Mouse (Mus musculus): ENCODE results near the gene Gabarapl1. TPM values are rescaled to one million over a fixed set of nuclear protein-coding genes. Genes with fewer than 3 reads are reported as not detected.
A peak's percentile ranks its signal among the peaks of the same experiment; 100 is the strongest.

Gene Gabarapl1
- polyA plus RNA-seq, 1 experiment from 2014 or later: 44.3 TPM

DNA sequence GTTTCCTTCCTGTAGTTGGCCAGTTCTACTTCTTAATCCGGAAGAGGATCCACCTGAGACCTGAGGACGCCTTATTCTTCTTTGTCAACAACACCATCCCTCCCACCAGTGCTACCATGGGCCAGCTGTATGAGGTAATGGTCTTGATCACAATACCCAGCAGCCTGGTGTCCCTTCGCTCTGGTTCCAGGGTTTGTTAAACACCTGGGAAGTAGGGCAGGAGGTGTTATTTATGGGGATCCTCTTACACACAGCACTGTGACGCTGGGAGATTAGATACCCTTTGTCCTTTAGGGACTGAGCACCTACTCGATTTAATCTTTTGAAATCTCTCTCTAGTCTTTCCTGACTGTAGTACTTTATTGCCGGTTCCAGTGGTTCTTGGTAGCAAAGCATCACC, 5.6 kb downstream of the Gabarapl1 start:
- Histone ChIP-seq H3K9ac (no peak overlapping the region), H3K36me3 (peaks cover 47% of the 10 kb centered on the region), H3K4me3 (no peak overlapping the region), H3K9me3 (replicated peaks) (no peaks in the 10 kb centered on the region), H3K4me1 (replicated peaks) (peaks cover 17% of the 10 kb centered on the region), H3K4me2 (no peak overlapping the region), H3K27ac (ENCODE audit: poor library complexity, severe bottlenecking) (no peak overlapping the region), H3K27me3 (replicated peaks) (no peaks in the 10 kb centered on the region)
- WGBS: 85% methylated on average over 6 of the region's 6 CpGs
- ATAC-seq (ENCODE audit: insufficient number of reproducible peaks, low FRiP score): no peak

DNA sequence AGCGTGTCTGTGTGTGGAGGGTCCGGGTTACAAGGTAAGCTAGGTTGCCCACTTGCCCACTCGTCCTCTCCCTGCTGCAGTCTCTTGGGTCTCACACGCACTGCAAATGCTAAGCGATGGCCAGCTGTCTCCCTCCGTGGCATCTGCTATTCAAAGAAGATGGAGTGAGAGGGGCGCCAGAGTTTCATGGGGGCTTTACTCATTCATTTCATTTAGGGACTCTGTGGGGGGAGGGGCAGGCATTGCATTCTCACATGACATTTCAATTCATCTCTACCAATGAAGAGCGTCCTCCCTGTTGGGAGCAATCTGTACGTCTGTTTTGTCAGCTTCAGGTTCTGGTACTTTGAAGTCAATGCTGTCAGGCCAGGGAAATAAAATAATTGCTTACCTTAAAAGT, 9.0 kb downstream of the Gabarapl1 start:
- ATAC-seq (ENCODE audit: insufficient number of reproducible peaks, low FRiP score): no peak
- H3K36me3 ChIP-seq: peaks cover 47% of the 10 kb centered on the region
- H3K27me3 ChIP-seq (replicated peaks): no peaks in the 10 kb centered on the region
- no peak overlapping the region for H3K4me3 ChIP-seq
- no peaks in the 10 kb centered on the region; the same call in 1 of the 2 replicates for H3K4me1 ChIP-seq (replicated peaks)
- WGBS: 83% methylated on average over 9 of the region's 9 CpGs
- no peak overlapping the region for H3K27ac ChIP-seq (ENCODE audit: poor library complexity, severe bottlenecking)
- no peak overlapping the region for H3K4me2 ChIP-seq
- no peak overlapping the region for H3K9ac ChIP-seq
- no peaks in the 10 kb centered on the region for H3K9me3 ChIP-seq (replicated peaks)

DNA sequence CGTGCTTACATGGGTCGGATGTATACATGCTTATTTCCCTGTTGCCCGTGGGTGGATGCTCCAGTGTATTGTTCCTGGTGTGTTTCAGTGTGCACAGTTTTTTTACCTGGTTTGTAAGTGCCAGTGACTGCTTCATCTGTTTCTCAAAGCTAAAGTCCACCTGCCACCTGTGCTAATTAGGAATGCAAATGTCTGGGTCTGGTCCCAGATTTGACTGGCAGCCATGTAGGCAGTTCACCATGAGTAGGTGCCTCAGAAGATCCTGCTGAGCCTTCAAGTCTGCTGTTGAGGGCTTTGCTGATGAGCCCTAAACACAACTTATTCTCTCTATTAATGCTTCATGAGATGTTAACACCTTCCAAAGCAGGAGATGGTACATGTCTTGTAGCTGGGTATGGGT, 9.6 kb downstream of the Gabarapl1 start:
- Histone ChIP-seq H3K27ac (ENCODE audit: poor library complexity, severe bottlenecking) (no peak overlapping the region), H3K36me3 (peaks cover 44% of the 10 kb centered on the region), H3K9ac (no peak overlapping the region), H3K27me3 (replicated peaks) (no peaks in the 10 kb centered on the region), H3K4me2 (no peak overlapping the region), H3K4me1 (replicated peaks) (no peaks in the 10 kb centered on the region; the same call in 1 of the 2 replicates), H3K9me3 (replicated peaks) (no peaks in the 10 kb centered on the region), H3K4me3 (no peak overlapping the region)
- no peak for ATAC-seq (ENCODE audit: insufficient number of reproducible peaks, low FRiP score)
- 94% methylated on average over 3 of the region's 3 CpGs for WGBS

DNA sequence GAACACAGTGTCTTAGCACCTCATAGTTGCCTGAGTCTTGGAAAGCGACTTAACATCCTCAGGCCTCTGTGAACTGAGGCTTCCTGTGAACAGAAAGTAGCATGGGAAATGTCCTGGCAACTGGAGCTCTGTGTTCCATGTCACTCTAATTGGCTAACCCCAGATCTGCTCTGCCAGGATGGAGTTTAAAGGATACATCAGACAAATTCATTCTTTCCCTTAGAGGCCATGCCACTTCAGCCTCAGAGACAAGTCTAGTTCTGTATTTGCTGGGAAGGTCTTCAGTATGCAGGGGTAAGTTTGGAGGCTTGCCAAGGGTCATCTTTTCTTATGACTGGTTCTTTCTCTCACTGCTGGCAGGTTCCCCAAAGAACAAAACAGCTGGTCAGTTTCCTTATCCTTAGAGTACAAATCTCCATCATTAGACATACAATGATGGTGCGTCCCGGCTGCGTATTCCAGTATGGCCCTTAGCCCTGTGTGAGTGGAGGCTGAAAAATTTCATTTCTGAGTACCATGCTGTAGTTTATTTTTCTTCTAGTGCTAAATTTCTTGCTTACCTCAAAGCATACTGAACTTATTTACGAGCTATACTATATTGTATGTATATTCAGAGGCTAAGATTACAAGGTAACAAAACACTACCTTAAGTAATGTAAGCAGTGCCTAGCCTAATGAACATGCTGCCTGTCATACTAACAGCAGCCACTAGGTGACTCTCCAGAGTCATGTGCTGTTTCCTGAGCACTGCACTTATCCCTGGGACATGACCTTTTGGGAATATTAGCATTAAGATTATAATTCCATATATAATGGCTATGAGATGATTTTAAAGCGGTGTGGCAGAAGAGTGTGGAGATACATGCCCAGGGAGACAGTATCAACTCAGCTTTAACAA, 11.0 kb downstream of the Gabarapl1 start:
- no peak overlapping the region for H3K4me3 ChIP-seq
- no peak overlapping the region for H3K9ac ChIP-seq
- H3K4me1 ChIP-seq (replicated peaks): no peaks in the 10 kb centered on the region; the same call in 1 of the 2 replicates
- ATAC-seq (ENCODE audit: insufficient number of reproducible peaks, low FRiP score): peak; percentile 60; the same call in 1 of the 2 replicates
- no peak overlapping the region for H3K4me2 ChIP-seq
- no peaks in the 10 kb centered on the region for H3K9me3 ChIP-seq (replicated peaks)
- H3K36me3 ChIP-seq: peaks cover 33% of the 10 kb centered on the region
- no peak overlapping the region for H3K27ac ChIP-seq (ENCODE audit: poor library complexity, severe bottlenecking)
- no peaks in the 10 kb centered on the region for H3K27me3 ChIP-seq (replicated peaks)
- WGBS: 58% methylated on average over 6 of the region's 6 CpGs

DNA sequence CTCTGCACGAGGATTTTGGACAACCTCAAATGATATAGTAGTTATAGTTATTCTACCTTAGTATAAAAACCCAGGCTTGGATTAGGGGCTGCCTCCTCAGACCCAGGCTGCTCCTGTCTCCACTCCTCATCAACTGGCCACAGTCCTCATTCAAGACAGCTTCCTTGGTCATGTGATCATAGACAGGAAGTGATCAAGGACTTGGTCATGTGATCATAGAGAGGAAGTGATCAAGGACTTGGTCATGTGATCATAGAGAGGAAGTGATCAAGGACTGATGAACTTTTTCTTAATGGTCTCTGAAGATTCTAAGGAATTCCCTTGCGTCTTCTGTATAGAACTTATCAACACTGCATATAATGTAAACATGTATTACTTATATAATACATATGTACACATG, 14.3 kb downstream of the Gabarapl1 start:
- Histone ChIP-seq H3K9me3 (replicated peaks) (no peaks in the 10 kb centered on the region), H3K9ac (no peak overlapping the region), H3K27me3 (replicated peaks) (no peaks in the 10 kb centered on the region), H3K4me3 (no peak overlapping the region), H3K4me2 (no peak overlapping the region), H3K4me1 (replicated peaks) (no peaks in the 10 kb centered on the region; the same call in 1 of the 2 replicates), H3K36me3 (0 out of 2 replicates have a peak, but pooled peaks cover 4% of the 10 kb centered on the region), H3K27ac (ENCODE audit: poor library complexity, severe bottlenecking) (no peak overlapping the region)
- no peak for ATAC-seq (ENCODE audit: insufficient number of reproducible peaks, low FRiP score)
- 79% methylated on average over 2 of the region's 2 CpGs for WGBS

DNA sequence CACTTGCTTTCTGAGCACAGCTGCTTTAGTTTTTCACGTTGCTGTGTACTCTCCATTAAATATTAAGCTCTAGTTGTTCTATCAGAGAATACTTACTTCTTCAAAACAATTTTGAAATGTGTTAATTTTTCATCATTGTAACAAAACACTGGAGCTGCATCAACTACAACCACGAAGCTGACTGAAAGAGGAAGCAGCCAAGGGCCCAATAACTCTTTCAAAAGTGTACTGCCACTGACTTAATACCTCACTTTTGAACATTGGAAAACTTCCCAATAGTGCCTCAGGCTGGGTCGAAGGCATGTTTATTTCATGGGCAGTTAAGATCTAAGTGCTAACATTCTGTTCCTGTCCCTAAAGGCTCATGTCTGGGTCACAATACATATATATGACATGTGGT, 15.0 kb downstream of the Gabarapl1 start:
- H3K36me3 ChIP-seq: no peaks in the 10 kb centered on the region
- H3K4me1 ChIP-seq (replicated peaks): no peaks in the 10 kb centered on the region
- H3K27me3 ChIP-seq (replicated peaks): no peaks in the 10 kb centered on the region
- no peak for ATAC-seq (ENCODE audit: insufficient number of reproducible peaks, low FRiP score)
- no peak overlapping the region for H3K27ac ChIP-seq (ENCODE audit: poor library complexity, severe bottlenecking)
- no peak overlapping the region for H3K4me2 ChIP-seq
- no peak overlapping the region for H3K4me3 ChIP-seq
- 71% methylated on average over 3 of the region's 3 CpGs for WGBS
- H3K9ac ChIP-seq: no peak overlapping the region
- no peaks in the 10 kb centered on the region for H3K9me3 ChIP-seq (replicated peaks)

DNA sequence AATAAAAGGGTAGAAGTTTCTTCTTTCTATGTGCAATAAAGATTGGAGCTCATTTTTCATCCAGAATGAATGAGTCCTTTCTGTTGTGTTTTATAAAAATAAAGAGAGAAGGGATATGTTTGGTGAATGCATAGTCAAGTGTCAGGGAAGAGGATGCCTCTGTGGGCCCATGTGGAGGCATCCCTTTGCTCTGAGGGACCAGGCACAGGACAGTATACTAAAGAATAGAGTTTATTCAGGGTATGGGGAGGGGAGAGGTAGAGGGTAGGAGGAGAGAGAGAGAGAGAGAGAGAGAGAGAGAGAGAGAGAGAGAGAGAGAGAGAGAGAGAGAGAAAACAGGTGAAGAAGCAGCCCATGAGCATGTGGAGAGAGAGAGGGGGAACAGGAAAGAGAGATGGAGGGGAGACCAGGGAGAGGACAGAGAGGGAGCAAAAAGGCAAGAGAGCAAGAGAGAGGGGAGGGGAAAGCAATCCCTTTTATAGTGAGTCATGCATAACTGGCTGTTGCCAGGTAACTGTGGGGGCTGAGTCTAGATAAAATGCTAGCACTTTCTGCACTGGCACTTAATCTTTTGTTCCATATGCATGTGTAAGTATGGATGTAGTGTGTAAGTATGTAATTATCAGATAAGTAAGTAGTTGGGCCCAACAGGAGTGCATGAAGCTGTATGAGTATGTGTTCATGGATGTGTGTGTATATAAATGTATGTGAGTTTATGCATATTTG, 24.5 kb downstream of the Gabarapl1 start:
- Histone ChIP-seq H3K27me3 (replicated peaks) (0 out of 2 replicates have a peak, but pooled peaks cover 3% of the 10 kb centered on the region), H3K9ac (no peak overlapping the region), H3K4me3 (no peak overlapping the region), H3K4me2 (no peak overlapping the region), H3K4me1 (replicated peaks) (no peaks in the 10 kb centered on the region), H3K9me3 (replicated peaks) (no peaks in the 10 kb centered on the region), H3K27ac (ENCODE audit: poor library complexity, severe bottlenecking) (no peak overlapping the region), H3K36me3 (no peaks in the 10 kb centered on the region)
- no peak for ATAC-seq (ENCODE audit: insufficient number of reproducible peaks, low FRiP score)

DNA sequence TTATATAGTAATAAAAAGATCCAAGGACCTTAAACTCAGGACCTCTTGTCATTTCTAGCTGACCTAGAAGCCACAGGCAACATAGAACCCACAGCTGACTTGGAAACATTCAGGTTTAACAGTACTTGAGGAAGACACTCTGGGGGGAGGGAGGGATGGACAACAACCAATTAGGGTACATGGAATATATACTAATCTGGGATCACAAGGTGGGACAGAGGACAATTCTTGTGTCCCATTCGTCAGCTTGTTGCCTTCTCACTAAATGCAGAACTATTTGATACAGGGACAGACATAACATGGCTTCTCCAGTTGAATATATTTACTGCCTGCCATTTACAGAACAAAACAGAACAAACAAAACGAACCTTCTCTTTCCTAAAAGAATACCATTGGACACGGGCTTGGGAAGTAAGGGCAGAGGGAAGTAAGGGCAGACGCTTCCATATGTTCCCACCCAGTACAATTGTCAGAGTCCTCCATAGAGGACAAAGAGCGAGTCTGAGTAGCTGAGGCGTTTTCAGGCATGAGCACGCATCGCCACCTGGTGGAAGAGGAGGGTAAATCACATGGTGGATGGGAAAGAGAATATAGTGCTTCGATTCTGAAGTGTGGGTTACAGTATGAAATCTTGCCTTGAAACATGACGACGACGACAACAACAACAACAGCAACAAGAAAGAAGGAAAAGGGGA, 26.1 kb downstream of the Gabarapl1 start:
- peak; percentile 71 for ATAC-seq (ENCODE audit: insufficient number of reproducible peaks, low FRiP score)
- Histone ChIP-seq H3K36me3 (no peaks in the 10 kb centered on the region), H3K4me3 (no peak overlapping the region), H3K27ac (ENCODE audit: poor library complexity, severe bottlenecking) (no peak overlapping the region), H3K4me2 (no peak overlapping the region), H3K9me3 (replicated peaks) (no peaks in the 10 kb centered on the region), H3K9ac (no peak overlapping the region), H3K4me1 (replicated peaks) (no peaks in the 10 kb centered on the region), H3K27me3 (replicated peaks) (0 out of 2 replicates have a peak, but pooled peaks cover 6% of the 10 kb centered on the region)
- WGBS: 21% methylated on average over 12 of the region's 12 CpGs

DNA sequence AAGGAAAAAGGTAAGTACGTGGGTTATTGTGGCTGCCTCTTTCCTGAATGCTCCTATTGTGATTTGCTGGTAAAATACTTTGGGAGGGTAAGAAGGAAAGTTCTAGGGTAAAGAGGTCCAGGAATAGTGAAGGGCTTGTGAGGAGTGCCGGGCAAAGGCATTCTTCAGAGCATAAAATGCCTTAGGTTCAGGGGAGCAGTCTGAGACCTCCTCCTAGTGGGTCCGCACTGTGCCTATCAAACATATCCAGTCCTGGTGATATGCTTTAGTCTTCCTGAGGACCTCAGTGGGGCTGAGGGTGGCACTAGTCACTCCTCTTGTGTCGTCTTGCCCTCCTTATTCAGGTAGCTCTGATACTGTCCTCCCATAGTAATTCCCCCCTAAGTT, 26.7 kb downstream of the Gabarapl1 start:
- Histone ChIP-seq H3K36me3 (no peaks in the 10 kb centered on the region), H3K4me2 (no peak overlapping the region), H3K27ac (ENCODE audit: poor library complexity, severe bottlenecking) (no peak overlapping the region), H3K27me3 (replicated peaks) (0 out of 2 replicates have a peak, but pooled peaks cover 6% of the 10 kb centered on the region), H3K9ac (no peak overlapping the region), H3K4me3 (no peak overlapping the region), H3K4me1 (replicated peaks) (no peaks in the 10 kb centered on the region), H3K9me3 (replicated peaks) (no peaks in the 10 kb centered on the region)
- WGBS: 47% methylated on average over 4 of the region's 4 CpGs
- no peak for ATAC-seq (ENCODE audit: insufficient number of reproducible peaks, low FRiP score)

DNA sequence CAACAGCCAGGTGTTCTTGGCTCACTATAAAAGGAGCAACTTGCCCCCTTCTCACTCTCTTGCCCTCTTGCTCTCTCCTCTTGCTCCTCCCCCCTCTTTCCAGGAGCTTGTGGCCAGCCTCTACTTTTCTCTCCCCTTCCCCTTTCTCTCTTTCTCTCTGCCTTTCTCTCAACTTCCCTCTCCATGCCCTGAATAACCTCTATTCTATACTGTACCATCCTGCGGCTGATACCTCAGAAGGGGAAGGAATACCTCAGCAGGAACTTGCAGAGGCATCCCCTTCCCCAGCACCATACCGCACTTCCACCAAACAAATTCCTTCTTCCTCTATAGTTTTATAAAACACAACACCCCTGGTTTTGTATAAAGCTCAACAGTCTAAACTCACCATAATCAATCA, 32.3 kb downstream of the Gabarapl1 start:
- H3K36me3 ChIP-seq: no peaks in the 10 kb centered on the region
- ATAC-seq (ENCODE audit: insufficient number of reproducible peaks, low FRiP score): no peak
- H3K27ac ChIP-seq (ENCODE audit: poor library complexity, severe bottlenecking): no peak overlapping the region
- no peak overlapping the region for H3K4me2 ChIP-seq
- no peak overlapping the region for H3K4me3 ChIP-seq
- WGBS: 72% methylated on average over 2 of the region's 2 CpGs
- H3K9ac ChIP-seq: no peak overlapping the region
- 0 out of 2 replicates have a peak, but pooled peaks cover 6% of the 10 kb centered on the region for H3K27me3 ChIP-seq (replicated peaks)
- no peaks in the 10 kb centered on the region for H3K4me1 ChIP-seq (replicated peaks)
- H3K9me3 ChIP-seq (replicated peaks): no peaks in the 10 kb centered on the region

DNA sequence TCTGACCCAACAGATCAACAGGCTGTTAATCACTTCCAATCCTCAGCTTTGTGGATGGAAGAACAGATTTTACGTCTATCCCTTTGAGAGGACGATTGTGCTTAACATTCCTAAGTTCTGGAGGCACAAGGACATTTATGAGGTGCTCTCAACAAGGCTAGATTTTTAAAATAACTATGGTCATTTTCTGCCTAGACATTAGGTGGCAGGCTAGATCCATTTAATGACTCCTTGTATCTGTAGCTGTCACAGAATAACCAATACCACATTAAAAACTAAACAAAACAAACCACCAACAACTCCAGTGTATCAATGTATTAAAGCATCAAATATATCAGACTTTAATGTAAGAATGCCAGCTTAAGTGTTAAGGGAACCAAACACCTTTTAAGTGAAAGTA, 42.4 kb downstream of the Gabarapl1 start:
- Histone ChIP-seq H3K4me1 (replicated peaks) (no peaks in the 10 kb centered on the region), H3K27ac (ENCODE audit: poor library complexity, severe bottlenecking) (no peak overlapping the region), H3K9me3 (replicated peaks) (no peaks in the 10 kb centered on the region), H3K4me3 (no peak overlapping the region), H3K4me2 (no peak overlapping the region), H3K27me3 (replicated peaks) (no peaks in the 10 kb centered on the region), H3K9ac (no peak overlapping the region), H3K36me3 (no peaks in the 10 kb centered on the region)
- 18% methylated on average over 2 of the region's 2 CpGs for WGBS
- no peak for ATAC-seq (ENCODE audit: insufficient number of reproducible peaks, low FRiP score)

Measured in heart, embryonic 12.5 days (tissue).